Mouse (Mus musculus): ENCODE measurements around the gene Zfp2. TPM values are rescaled to one million over a fixed set of nuclear protein-coding genes. Genes with fewer than 3 reads are reported as not detected.

Gene Zfp2
- polyA plus RNA-seq, 1 experiment from 2014 or later, result 9.2 TPM

DNA sequence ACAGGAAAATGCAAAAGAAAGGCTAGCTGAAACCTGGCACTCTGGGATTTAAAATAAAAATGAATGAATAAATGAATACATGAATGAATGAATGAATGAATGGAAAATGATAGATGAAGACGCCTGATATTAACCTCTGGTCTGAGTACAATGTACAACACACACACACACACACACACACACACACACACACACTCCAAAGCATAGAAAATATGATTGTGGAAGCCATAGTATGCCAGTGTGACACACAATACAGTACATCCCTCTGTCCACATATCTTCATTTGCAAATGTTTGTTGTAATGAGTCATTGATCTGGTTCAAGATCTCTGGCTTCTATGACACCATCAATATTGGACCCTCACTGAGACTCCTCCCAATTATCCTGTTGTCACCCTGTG lies 16.1 kb upstream of the Zfp2 start:
- H3K9ac ChIP-seq (ENCODE audit: low read depth, low read length), result no peak overlapping the region
- H3K4me2 ChIP-seq, result peak overlapping the region; percentile 94
- 0 out of 2 replicates have a peak, but pooled peaks cover 2% of the 10 kb centered on the region for H3K27me3 ChIP-seq (ENCODE audit: control insufficient read depth, insufficient read depth, low read length)
- ATAC-seq (replicated peaks; ENCODE audit: insufficient number of reproducible peaks, low FRiP score, low TSS enrichment), result no peak
- no peaks in the 10 kb centered on the region for H3K9me3 ChIP-seq (replicated peaks; ENCODE audit: control insufficient read depth, low read length)
- H3K4me1 ChIP-seq (ENCODE audit: control insufficient read depth, insufficient read depth, low read length), result no peaks in the 10 kb centered on the region
- no peaks in the 10 kb centered on the region for H3K36me3 ChIP-seq (ENCODE audit: control insufficient read depth, insufficient read depth, low read length)
- H3K27ac ChIP-seq (ENCODE audit: low read depth, low read length), result no peak overlapping the region
- no peak overlapping the region for H3K4me3 ChIP-seq (ENCODE audit: low read depth, low read length)
- WGBS (ENCODE audit: insufficient replicate concordance), result 70% methylated on average over 1 of the region's 1 CpGs

DNA sequence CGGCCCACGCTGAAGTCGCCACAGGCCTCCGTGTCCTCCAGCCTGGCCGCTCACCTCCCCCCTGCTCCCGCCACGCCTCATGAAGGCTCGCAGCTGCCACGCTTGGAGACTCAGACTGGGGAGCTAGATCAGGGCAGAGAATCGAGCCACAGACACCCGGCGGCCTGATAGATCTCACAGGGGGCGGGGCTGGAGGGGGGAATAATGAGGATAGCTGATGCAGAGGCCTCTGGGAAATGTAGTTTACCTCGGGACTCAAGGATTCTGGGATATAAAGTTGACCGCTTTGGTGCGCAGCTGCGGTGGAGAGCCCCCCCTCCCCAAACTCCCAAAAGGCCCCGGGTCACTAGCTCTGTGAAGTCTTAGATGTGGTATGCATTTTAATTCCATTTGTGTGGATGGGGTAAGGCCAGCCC lies 15.5 kb upstream of the Zfp2 start, which contains the start of gene Zfp354b:
Gene Zfp354b, minus strand, starts transcription at position 183 of the 416 bp plus-strand sequence.
- WGBS (ENCODE audit: insufficient replicate concordance), result under 1% methylated on average over 18 of the region's 18 CpGs
- peak within 1 kb of the TSS; percentile 94 for H3K4me2 ChIP-seq
- H3K9ac ChIP-seq (ENCODE audit: low read depth, low read length), result peak within 1 kb of the TSS; percentile 79
- no peaks in the 10 kb centered on the region for H3K9me3 ChIP-seq (replicated peaks; ENCODE audit: control insufficient read depth, low read length)
- no peaks in the 10 kb centered on the region for H3K4me1 ChIP-seq (ENCODE audit: control insufficient read depth, insufficient read depth, low read length)
- 0 out of 2 replicates have a peak, but pooled peaks cover 2% of the 10 kb centered on the region for H3K27me3 ChIP-seq (ENCODE audit: control insufficient read depth, insufficient read depth, low read length)
- no peak within 1 kb of the TSS for H3K27ac ChIP-seq (ENCODE audit: low read depth, low read length)
- H3K4me3 ChIP-seq (ENCODE audit: low read depth, low read length), result peak within 1 kb of the TSS; percentile 72
- H3K36me3 ChIP-seq (ENCODE audit: control insufficient read depth, insufficient read depth, low read length), result no peaks in the 10 kb centered on the region
- peak; percentile 88; the same call in 1 of the 2 replicates for ATAC-seq (replicated peaks; ENCODE audit: insufficient number of reproducible peaks, low FRiP score, low TSS enrichment)

DNA sequence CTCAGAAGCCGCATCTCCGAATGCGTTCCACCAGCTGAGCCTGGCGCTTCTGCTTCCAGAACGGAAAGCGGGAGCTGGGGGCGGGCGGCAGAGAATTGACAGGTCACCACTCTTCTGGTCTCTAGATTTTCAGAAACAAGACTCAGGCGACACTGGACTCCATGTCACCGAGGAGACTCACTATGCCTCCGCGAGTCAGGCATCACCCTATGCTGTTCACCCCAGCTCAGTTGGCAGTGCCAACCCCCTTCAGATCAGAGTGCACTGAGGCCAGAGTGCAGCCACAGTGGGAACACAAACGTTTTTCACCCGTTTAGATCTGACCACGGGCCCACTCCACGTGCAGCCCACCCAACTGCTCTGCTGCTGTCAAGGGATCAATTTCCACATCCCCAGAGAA lies 15.1 kb upstream of the Zfp2 start:
- Histone ChIP-seq H3K4me3 (ENCODE audit: low read depth, low read length) (peak overlapping the region; percentile 72), H3K4me1 (ENCODE audit: control insufficient read depth, insufficient read depth, low read length) (no peaks in the 10 kb centered on the region), H3K27me3 (ENCODE audit: control insufficient read depth, insufficient read depth, low read length) (0 out of 2 replicates have a peak, but pooled peaks cover 2% of the 10 kb centered on the region), H3K4me2 (peak overlapping the region; percentile 94), H3K9me3 (replicated peaks; ENCODE audit: control insufficient read depth, low read length) (no peaks in the 10 kb centered on the region), H3K27ac (ENCODE audit: low read depth, low read length) (no peak overlapping the region), H3K9ac (ENCODE audit: low read depth, low read length) (peak overlapping the region; percentile 79), H3K36me3 (ENCODE audit: control insufficient read depth, insufficient read depth, low read length) (no peaks in the 10 kb centered on the region)
- ATAC-seq (replicated peaks; ENCODE audit: insufficient number of reproducible peaks, low FRiP score, low TSS enrichment), result 0 out of 2 replicates have a peak, but pooled peaks have one; percentile 46
- WGBS (ENCODE audit: insufficient replicate concordance), result 1% methylated on average over 16 of the region's 16 CpGs

DNA sequence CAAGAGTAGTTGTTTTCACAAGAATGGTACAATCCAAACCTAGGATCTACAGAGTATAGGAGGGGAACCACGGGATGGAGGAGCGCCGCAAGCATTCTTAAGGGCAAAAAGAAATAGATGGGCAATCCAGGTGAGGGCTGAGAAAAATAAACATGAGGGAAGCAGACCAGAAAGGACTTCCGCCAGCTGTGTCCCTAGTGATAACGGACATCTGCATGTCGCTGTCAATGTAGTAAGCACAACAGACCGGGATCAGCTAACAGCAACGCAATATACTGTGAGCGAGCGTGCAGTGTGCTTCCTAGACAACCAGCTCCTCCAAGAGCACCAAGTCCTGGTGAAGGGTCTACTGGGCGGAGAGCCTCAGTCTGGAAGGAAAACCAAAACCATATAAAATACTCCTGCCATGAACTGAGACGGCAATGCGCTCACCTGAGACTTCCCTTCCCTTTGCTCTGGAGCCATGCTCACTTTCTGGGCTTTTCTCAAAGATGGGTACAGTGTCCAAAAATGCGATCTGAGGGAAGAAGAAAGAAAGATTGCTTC lies 14.6 kb upstream of the Zfp2 start:
- H3K36me3 ChIP-seq (ENCODE audit: control insufficient read depth, insufficient read depth, low read length), result no peaks in the 10 kb centered on the region
- 0 out of 2 replicates have a peak, but pooled peaks cover 2% of the 10 kb centered on the region for H3K27me3 ChIP-seq (ENCODE audit: control insufficient read depth, insufficient read depth, low read length)
- H3K4me2 ChIP-seq, result peak overlapping the region; percentile 94
- WGBS (ENCODE audit: insufficient replicate concordance), result 12% methylated on average over 14 of the region's 14 CpGs
- H3K4me1 ChIP-seq (ENCODE audit: control insufficient read depth, insufficient read depth, low read length), result no peaks in the 10 kb centered on the region
- no peaks in the 10 kb centered on the region for H3K9me3 ChIP-seq (replicated peaks; ENCODE audit: control insufficient read depth, low read length)
- H3K9ac ChIP-seq (ENCODE audit: low read depth, low read length), result peak overlapping the region; percentile 79
- H3K27ac ChIP-seq (ENCODE audit: low read depth, low read length), result no peak overlapping the region
- no peak for ATAC-seq (replicated peaks; ENCODE audit: insufficient number of reproducible peaks, low FRiP score, low TSS enrichment)
- peak overlapping the region; percentile 72 for H3K4me3 ChIP-seq (ENCODE audit: low read depth, low read length)

DNA sequence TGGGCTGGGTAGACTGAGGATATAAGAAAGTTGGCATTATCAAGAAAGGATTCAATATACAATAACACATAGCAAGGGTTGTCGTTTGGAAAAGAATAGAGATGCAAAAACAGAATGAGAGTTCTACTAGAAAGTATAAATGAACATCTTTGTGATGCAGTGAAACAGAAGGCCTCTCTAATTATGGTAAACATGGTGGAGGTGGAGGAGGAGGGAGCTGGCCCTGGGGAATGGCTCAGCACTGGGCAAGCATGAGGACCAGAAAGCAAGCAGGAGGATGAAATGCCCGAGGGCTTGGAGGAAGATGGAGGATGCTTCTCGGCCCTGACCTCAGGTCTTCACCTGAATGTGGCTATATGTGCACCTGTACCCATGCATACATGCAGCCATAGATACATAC lies 1.5 kb downstream of the Zfp2 start:
- Histone ChIP-seq H3K4me1 (ENCODE audit: control insufficient read depth, insufficient read depth, low read length) (no peaks in the 10 kb centered on the region), H3K4me3 (ENCODE audit: low read depth, low read length) (no peak overlapping the region), H3K9me3 (replicated peaks; ENCODE audit: control insufficient read depth, low read length) (no peaks in the 10 kb centered on the region), H3K4me2 (no peak overlapping the region), H3K36me3 (ENCODE audit: control insufficient read depth, insufficient read depth, low read length) (peaks cover 19% of the 10 kb centered on the region), H3K9ac (ENCODE audit: low read depth, low read length) (no peak overlapping the region), H3K27ac (ENCODE audit: low read depth, low read length) (no peak overlapping the region), H3K27me3 (ENCODE audit: control insufficient read depth, insufficient read depth, low read length) (no peaks in the 10 kb centered on the region)
- 81% methylated on average over 3 of the region's 3 CpGs for WGBS (ENCODE audit: insufficient replicate concordance)
- ATAC-seq (replicated peaks; ENCODE audit: insufficient number of reproducible peaks, low FRiP score, low TSS enrichment), result no peak

DNA sequence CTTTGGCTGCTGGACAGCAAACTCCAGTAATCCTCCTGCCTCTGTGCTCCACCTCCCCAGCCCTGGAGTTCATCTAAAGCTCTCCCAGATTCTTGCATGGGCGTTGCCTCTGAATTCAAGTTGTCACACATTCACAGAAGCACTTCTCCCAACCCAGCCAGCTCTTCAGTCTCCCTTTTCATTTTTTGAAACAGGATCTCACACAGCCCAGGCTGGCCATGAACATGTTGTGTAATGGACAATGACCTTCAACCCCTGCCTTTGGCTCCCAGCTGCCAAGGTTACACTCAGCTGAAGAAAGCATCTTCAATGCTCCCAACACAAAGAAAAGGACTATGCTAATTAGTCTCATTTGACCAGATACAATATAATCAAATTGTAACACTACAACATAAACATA lies 2.7 kb downstream of the Zfp2 start:
- H3K9ac ChIP-seq (ENCODE audit: low read depth, low read length), result no peak overlapping the region
- peaks cover 24% of the 10 kb centered on the region for H3K36me3 ChIP-seq (ENCODE audit: control insufficient read depth, insufficient read depth, low read length)
- 75% methylated on average over 1 of the region's 1 CpGs for WGBS (ENCODE audit: insufficient replicate concordance)
- H3K4me2 ChIP-seq, result no peak overlapping the region
- H3K4me3 ChIP-seq (ENCODE audit: low read depth, low read length), result no peak overlapping the region
- H3K27me3 ChIP-seq (ENCODE audit: control insufficient read depth, insufficient read depth, low read length), result no peaks in the 10 kb centered on the region
- no peak for ATAC-seq (replicated peaks; ENCODE audit: insufficient number of reproducible peaks, low FRiP score, low TSS enrichment)
- no peaks in the 10 kb centered on the region for H3K4me1 ChIP-seq (ENCODE audit: control insufficient read depth, insufficient read depth, low read length)
- no peaks in the 10 kb centered on the region for H3K9me3 ChIP-seq (replicated peaks; ENCODE audit: control insufficient read depth, low read length)
- H3K27ac ChIP-seq (ENCODE audit: low read depth, low read length), result no peak overlapping the region

DNA sequence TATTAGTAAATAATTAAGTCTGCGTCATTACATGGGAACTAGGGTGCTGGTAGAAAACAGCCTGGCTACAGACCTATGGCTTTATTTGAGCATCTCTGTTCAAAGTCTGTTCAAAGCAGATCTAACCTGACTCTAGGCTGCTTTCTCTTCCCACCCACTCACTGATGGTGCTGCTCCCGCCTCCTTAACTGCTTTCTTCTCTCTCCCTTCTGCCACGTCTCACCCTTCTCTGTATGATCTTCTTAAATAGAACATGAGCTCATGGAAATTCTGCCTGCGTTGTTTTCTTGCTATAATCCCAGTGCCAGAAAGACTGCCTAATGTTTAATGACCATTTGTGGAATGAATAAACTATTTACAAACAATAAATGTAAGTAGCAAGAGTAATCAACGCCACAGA lies 7.8 kb downstream of the Zfp2 start:
- Histone ChIP-seq H3K4me3 (ENCODE audit: low read depth, low read length) (no peak overlapping the region), H3K4me2 (no peak overlapping the region), H3K36me3 (ENCODE audit: control insufficient read depth, insufficient read depth, low read length) (peaks cover 71% of the 10 kb centered on the region), H3K9me3 (replicated peaks; ENCODE audit: control insufficient read depth, low read length) (peaks cover 15% of the 10 kb centered on the region), H3K4me1 (ENCODE audit: control insufficient read depth, insufficient read depth, low read length) (no peaks in the 10 kb centered on the region), H3K9ac (ENCODE audit: low read depth, low read length) (no peak overlapping the region), H3K27me3 (ENCODE audit: control insufficient read depth, insufficient read depth, low read length) (no peaks in the 10 kb centered on the region), H3K27ac (ENCODE audit: low read depth, low read length) (no peak overlapping the region)
- 90% methylated on average over 5 of the region's 5 CpGs for WGBS (ENCODE audit: insufficient replicate concordance)
- no peak for ATAC-seq (replicated peaks; ENCODE audit: insufficient number of reproducible peaks, low FRiP score, low TSS enrichment)

DNA sequence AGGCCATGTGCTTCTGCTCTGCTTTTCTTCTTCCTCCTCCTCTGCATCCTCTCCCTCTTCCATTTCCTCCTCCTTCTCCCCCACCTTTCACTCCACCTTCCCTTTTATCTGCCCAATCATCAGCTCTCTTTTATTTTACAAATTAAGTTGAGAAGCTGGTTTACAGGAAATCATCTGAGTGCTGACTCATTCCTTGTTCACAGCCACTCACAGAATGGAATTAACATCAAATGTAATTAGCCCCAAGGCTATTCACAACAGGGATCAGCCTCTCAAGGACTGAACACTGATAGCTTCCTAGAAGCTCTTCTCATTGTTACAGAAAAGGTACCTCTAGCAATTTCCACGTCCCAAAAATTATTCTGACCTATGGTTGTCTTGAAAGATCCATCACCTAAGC lies 18.6 kb downstream of the Zfp2 start:
- no peak overlapping the region for H3K9ac ChIP-seq (ENCODE audit: low read depth, low read length)
- H3K27ac ChIP-seq (ENCODE audit: low read depth, low read length), result no peak overlapping the region
- no peak overlapping the region for H3K4me3 ChIP-seq (ENCODE audit: low read depth, low read length)
- WGBS (ENCODE audit: insufficient replicate concordance), result 58% methylated on average over 1 of the region's 1 CpGs
- H3K9me3 ChIP-seq (replicated peaks; ENCODE audit: control insufficient read depth, low read length), result peaks cover 47% of the 10 kb centered on the region
- H3K4me1 ChIP-seq (ENCODE audit: control insufficient read depth, insufficient read depth, low read length), result no peaks in the 10 kb centered on the region
- H3K4me2 ChIP-seq, result no peak overlapping the region
- no peak for ATAC-seq (replicated peaks; ENCODE audit: insufficient number of reproducible peaks, low FRiP score, low TSS enrichment)
- no peaks in the 10 kb centered on the region for H3K27me3 ChIP-seq (ENCODE audit: control insufficient read depth, insufficient read depth, low read length)
- H3K36me3 ChIP-seq (ENCODE audit: control insufficient read depth, insufficient read depth, low read length), result peaks cover 31% of the 10 kb centered on the region

DNA sequence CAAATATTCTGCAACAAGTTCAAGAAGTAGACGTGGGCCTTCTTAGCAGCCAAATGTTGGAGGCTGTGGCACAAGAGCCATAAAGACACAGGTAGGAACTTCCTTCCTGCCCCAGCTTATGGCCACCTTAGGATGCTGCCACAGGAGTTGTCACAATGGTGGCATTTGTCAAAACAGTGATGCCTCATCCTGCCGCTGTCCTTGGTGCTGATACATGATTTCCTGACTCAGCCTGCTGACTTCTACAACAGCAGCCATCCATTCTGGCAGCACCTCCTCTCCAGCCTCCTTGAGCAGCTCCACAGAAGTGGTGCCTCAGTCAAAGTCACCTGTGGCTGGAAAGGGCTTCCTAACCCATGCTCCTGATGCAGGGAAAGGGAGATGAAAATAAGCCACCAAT lies 23.5 kb downstream of the Zfp2 start:
- H3K27me3 ChIP-seq (ENCODE audit: control insufficient read depth, insufficient read depth, low read length), result no peaks in the 10 kb centered on the region
- peaks cover under 1% of the 10 kb centered on the region; the same call in 1 of the 2 replicates for H3K36me3 ChIP-seq (ENCODE audit: control insufficient read depth, insufficient read depth, low read length)
- no peak for ATAC-seq (replicated peaks; ENCODE audit: insufficient number of reproducible peaks, low FRiP score, low TSS enrichment)
- no peak overlapping the region for H3K9ac ChIP-seq (ENCODE audit: low read depth, low read length)
- H3K4me3 ChIP-seq (ENCODE audit: low read depth, low read length), result no peak overlapping the region
- no peak overlapping the region for H3K4me2 ChIP-seq
- no peak overlapping the region for H3K27ac ChIP-seq (ENCODE audit: low read depth, low read length)
- WGBS (ENCODE audit: insufficient replicate concordance), result 37% methylated on average over 2 of the region's 2 CpGs
- peaks cover 7% of the 10 kb centered on the region for H3K9me3 ChIP-seq (replicated peaks; ENCODE audit: control insufficient read depth, low read length)
- no peaks in the 10 kb centered on the region for H3K4me1 ChIP-seq (ENCODE audit: control insufficient read depth, insufficient read depth, low read length)

Measured in heart, embryonic 11.5 days (tissue).